Mouse (Mus musculus) midbrain, postnatal 0 days (tissue): Measurements from ENCODE around the gene Cabcoco1. TPM values are rescaled to one million over a fixed set of nuclear protein-coding genes. Genes with fewer than 3 reads are reported as not detected.

Experiments
- ATAC-seq: fragments of 200-750 bp; cut with Nextera tagmentation; 2 replicates; pipeline ENCODE4 v1.8.0; 2017; ENCODE audit warnings: moderate number of reproducible peaks, mild to moderate bottlenecking, moderate TSS enrichment, moderate library complexity; ENCODE audit not compliant: low FRiP score
- DNase-seq: peaks from one replicate; pipeline ENCODE4 v3.0.0-alpha.2; 2015; ENCODE audit warnings: low spot score
- H3K27ac ChIP-seq: fragments of 300-500 bp; sonication (generic); 2 replicates; pipeline ENCODE4 v1.5.1; 2014; ENCODE audit warnings: low read depth, mild to moderate bottlenecking, low read length, mixed read lengths
- H3K27me3 ChIP-seq: fragments of 300-500 bp; sonication (generic); 2 replicates; pipeline ENCODE4 v1.6.1; 2014; ENCODE audit warnings: low read length, control low read depth, mixed read lengths; ENCODE audit not compliant: insufficient read depth
- H3K36me3 ChIP-seq: fragments of 300-500 bp; sonication (generic); 2 replicates; pipeline ENCODE4 v1.6.1; 2014; ENCODE audit warnings: low read length, control low read depth, mixed read lengths; ENCODE audit not compliant: insufficient read depth
- H3K4me1 ChIP-seq: fragments of 300-500 bp; sonication (generic); 2 replicates; pipeline ENCODE4 v1.6.1; 2014; ENCODE audit warnings: mild to moderate bottlenecking, control low read depth, antibody characterized with exemption, low read length, mixed read lengths; ENCODE audit not compliant: insufficient read depth
- H3K4me2 ChIP-seq: fragments of 300-500 bp; sonication (generic); 2 replicates; pipeline ENCODE4 v1.6.1; 2014; ENCODE audit warnings: low read depth, mild to moderate bottlenecking, low read length, mixed read lengths; ENCODE audit not compliant: poor library complexity, severe bottlenecking
- H3K4me3 ChIP-seq: fragments of 300-500 bp; sonication (generic); 2 replicates; pipeline ENCODE4 v1.5.1; 2014; ENCODE audit warnings: low read depth, mild to moderate bottlenecking, low read length, moderate library complexity
- H3K9ac ChIP-seq: fragments of 300-500 bp; sonication (generic); replicated peaks from 2 replicates; pipeline ENCODE4 v1.6.1; 2014; ENCODE audit warnings: mild to moderate bottlenecking, low read length, moderate library complexity, mixed read lengths; ENCODE audit not compliant: poor library complexity, severe bottlenecking
- H3K9me3 ChIP-seq: fragments of 300-500 bp; sonication (generic); 2 replicates; pipeline ENCODE4 v1.6.1; 2016; ENCODE audit warnings: low read length, control low read depth
- CTCF ChIP-seq: IDR thresholded peaks from 2 replicates; pipeline ENCODE4 v1.5.1; 2016; ENCODE audit warnings: antibody characterized with exemption, mild to moderate bottlenecking
- WGBS: fragments of 180-500 bp; shearing (Covaris S2); extraction: QIAGEN DNeasy Blood & Tissue Kit; methylation state at CpG from one replicate; pipeline ENCODE4 v1.1.7; 2014; 5-methylcytosine and 5-hydroxymethylcytosine counted together
- polyA plus RNA-seq: library from polyadenylated mRNA; unstranded; fragments of >200 nt; fragmentation: Nextera tagmentation; extraction: Ambion mirVana; gene quantifications from 2 replicates; pipeline ENCODE4 v1.2.1, GENCODE M21; 2015
- total RNA-seq: library from RNA; depleted of rRNA; stranded (reverse); fragments of >200 nt; gene quantifications from 2 replicates; pipeline ENCODE4 v1.2.3, GENCODE M21; 2014

The Cabcoco1 gene
- total and polyA plus RNA-seq, 2 experiments from 2014 or later: 0.71 to 3.8 TPM

DNA sequence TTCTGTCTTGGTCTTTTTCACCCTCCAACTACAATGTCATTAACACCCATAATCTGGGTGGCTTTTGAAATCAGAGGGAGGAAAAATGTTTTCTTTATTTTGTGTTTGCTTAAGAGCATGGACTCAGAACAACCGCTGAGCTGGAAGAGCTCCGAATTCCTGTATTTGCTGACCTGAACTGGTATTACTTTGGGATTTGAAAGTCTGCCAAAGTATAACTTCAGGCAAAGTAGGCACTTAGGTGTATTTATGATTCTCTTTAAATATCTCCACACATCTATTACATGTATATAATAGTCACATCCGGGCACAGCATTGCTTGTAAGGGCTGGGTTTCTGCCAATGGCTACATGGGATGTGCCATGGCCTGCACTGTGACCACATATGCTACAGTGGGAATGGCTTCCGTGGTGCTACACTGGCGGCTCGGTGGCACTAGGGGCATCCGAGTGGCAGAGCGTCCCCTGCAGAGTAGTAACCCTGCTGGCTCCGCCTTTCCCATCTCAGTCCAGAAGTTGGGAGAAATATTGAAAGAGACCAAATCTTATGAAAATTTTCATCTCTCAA, 37.0 kb downstream of the Cabcoco1 start:
- no peak for TF ChIP-seq CTCF
- H3K4me1 ChIP-seq: no peaks in the 10 kb centered on the region
- no peaks in the 10 kb centered on the region for H3K9me3 ChIP-seq
- no peak overlapping the region for H3K4me2 ChIP-seq
- DNase-seq (no peak), ATAC-seq (no peak)
- no peak overlapping the region for H3K9ac ChIP-seq
- no peak overlapping the region for H3K27ac ChIP-seq
- H3K36me3 ChIP-seq: no peaks in the 10 kb centered on the region
- no peak overlapping the region for H3K4me3 ChIP-seq
- H3K27me3 ChIP-seq: no peaks in the 10 kb centered on the region
- 88% methylated on average over 9 of the region's 9 CpGs for WGBS

DNA sequence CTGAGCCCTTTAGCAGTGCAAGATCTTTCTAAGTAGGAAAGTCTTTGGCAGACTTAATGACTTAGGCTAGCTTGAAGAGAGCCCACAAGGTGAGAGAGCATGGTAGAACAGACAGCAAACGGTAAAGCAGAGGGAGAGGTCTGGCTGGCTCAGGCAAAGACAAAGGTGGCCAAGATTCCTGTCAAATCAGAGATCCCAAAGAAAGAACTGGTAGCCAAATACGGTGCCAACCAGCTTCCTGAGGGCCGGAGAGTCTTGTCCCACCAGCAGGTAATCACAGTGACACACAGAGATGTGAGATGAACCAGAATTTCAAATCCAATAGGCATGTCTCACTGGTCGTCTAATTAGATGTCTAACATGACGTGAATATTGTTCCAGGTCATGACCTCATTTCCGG, 40.6 kb downstream of the Cabcoco1 start:
- Histone ChIP-seq H3K4me3 (no peak overlapping the region), H3K9ac (no peak overlapping the region), H3K27ac (no peak overlapping the region), H3K27me3 (no peaks in the 10 kb centered on the region), H3K4me1 (no peaks in the 10 kb centered on the region), H3K9me3 (no peaks in the 10 kb centered on the region), H3K36me3 (no peaks in the 10 kb centered on the region), H3K4me2 (no peak overlapping the region)
- ATAC-seq: no peak
- TF ChIP-seq CTCF: no peak
- 81% methylated on average over 6 of the region's 6 CpGs for WGBS
- no peak for DNase-seq

DNA sequence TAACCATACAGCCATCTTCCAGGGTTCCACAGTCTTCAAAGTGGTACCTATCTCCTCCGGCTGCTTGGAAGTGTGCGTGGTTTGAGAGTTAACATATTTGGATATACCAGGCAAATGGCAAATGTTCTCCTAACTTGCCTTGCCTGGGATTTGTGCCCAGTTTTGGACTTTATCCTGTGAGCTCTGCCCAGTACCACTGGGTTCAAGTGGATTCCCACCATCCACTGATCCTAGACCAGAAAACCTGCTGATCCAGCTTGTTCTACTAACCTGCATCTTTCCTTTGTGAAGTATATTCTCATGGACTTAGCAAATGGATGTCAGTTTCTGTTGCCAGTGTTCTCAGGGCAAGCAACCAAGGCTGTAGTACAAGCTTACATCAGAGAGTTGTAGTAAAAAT, 46.5 kb downstream of the Cabcoco1 start:
- H3K27ac ChIP-seq: no peak overlapping the region
- no peak for ATAC-seq
- no peaks in the 10 kb centered on the region for H3K4me1 ChIP-seq
- H3K4me3 ChIP-seq: no peak overlapping the region
- H3K9ac ChIP-seq: no peak overlapping the region
- no peaks in the 10 kb centered on the region for H3K36me3 ChIP-seq
- H3K4me2 ChIP-seq: no peak overlapping the region
- H3K9me3 ChIP-seq: no peaks in the 10 kb centered on the region
- TF ChIP-seq CTCF: no peak
- no peaks in the 10 kb centered on the region for H3K27me3 ChIP-seq
- DNase-seq: no peak
- WGBS: 100% methylated on average over 2 of the region's 2 CpGs

DNA sequence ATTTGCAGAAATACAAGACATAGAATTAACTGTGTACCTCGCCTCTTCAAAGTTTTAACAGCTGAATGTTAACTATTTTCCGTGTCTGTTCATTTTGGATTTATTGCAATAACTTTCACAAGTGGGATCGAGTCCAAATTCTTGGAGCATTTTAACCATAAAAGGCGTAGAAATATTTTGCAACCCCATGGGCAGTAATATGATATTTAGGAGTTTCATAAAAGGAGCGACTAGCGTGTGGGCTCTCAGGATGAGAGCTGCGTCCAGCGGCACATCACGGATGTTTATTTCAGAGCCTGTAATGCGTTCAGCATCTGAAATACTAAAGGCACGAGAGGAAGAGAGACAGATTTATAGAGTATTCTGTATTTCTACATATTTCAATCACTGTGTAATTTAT, 50.1 kb downstream of the Cabcoco1 start:
- no peaks in the 10 kb centered on the region for H3K36me3 ChIP-seq
- TF ChIP-seq CTCF: no peak
- no peak overlapping the region for H3K27ac ChIP-seq
- H3K27me3 ChIP-seq: no peaks in the 10 kb centered on the region
- no peak overlapping the region for H3K9ac ChIP-seq
- ATAC-seq: no peak
- 78% methylated on average over 11 of the region's 11 CpGs for WGBS
- DNase-seq: no peak
- no peak overlapping the region for H3K4me3 ChIP-seq
- no peaks in the 10 kb centered on the region for H3K4me1 ChIP-seq
- H3K4me2 ChIP-seq: no peak overlapping the region
- H3K9me3 ChIP-seq: no peaks in the 10 kb centered on the region

DNA sequence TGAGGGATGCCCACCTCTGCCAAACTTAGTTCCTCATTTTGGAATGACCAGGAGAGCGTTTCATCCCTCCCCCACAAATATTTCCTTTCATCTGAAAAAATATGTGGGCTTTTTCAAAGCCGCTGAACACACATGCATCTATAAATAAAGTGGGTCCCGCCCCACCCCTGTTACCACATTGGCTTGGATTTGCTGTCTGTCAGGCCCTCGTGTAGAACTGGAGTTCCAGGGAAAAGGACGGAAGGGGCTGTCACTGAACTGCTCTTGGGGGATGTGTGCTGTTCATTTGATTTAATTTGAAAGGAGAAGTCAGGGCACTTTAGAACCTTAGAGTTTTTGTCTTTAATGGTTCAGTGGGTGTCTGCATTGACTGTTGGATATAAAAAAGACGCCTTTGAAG, 50.9 kb downstream of the Cabcoco1 start:
- ATAC-seq (no peak), DNase-seq (no peak)
- no peak for TF ChIP-seq CTCF
- Histone ChIP-seq H3K27me3 (no peaks in the 10 kb centered on the region), H3K4me2 (no peak overlapping the region), H3K9ac (no peak overlapping the region), H3K4me1 (no peaks in the 10 kb centered on the region), H3K27ac (no peak overlapping the region), H3K9me3 (no peaks in the 10 kb centered on the region), H3K36me3 (no peaks in the 10 kb centered on the region), H3K4me3 (no peak overlapping the region)
- WGBS: 63% methylated on average over 6 of the region's 6 CpGs

- H3K9ac ChIP-seq: no peak overlapping the region
- H3K36me3 ChIP-seq: no peaks in the 10 kb centered on the region
- H3K9me3 ChIP-seq: no peaks in the 10 kb centered on the region
- no peak for TF ChIP-seq CTCF
- no peak overlapping the region for H3K4me2 ChIP-seq
- DNase-seq (no peak), ATAC-seq (no peak)
- no peak overlapping the region for H3K27ac ChIP-seq
- 85% methylated on average over 8 of the region's 8 CpGs for WGBS
- no peaks in the 10 kb centered on the region for H3K27me3 ChIP-seq
- no peaks in the 10 kb centered on the region for H3K4me1 ChIP-seq
- no peak overlapping the region for H3K4me3 ChIP-seq
Measured at GRCm38 (mm10) chr10:68472799-68473198, 68.9 kb downstream of the Cabcoco1 start.
